Mouse (Mus musculus): ENCODE measurements around the gene Zfp36l2.
"Not testable (repeated sequence)": the region's sequence is repeated elsewhere in the genome, so short reads cannot be mapped to it uniquely, and the experiment has no call there.

Zfp36l2 gene

DNA sequence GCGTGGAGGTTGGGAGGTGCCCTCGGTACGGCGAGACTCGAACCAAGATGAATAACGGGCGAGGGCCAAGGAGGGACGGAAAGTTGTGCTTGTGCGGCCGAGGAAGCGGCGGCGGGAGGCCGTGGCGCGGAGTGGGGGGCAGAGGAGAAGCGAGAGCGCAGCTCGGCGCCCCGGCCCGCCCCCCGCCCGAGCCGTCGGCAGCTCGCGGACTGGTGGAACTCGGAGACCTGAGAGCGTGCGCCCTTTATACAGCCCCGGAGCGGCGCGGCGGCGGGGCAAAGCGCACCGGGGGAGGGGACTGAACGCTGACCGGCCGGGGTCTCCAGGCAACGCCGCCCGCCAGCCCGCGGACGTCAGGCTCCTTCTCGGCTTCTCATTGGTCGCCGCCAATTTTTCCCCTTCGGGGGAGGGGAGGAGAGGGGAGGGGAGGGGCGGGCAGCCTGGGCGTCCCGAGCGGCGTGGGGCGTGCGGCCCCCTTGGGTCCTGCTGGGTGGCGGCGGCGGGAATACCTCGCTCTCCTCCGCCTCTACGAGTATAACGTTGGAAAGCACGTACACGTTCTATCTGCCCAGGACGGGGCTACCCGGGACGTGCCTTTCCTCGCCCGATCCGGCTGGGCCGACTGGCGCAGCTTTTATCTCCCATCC is at the start of gene Zfp36l2:
Zfp36l2 (minus strand) TSS at position 221 of the 647 bp plus-strand sequence.
- DNase-seq: peak; percentile 98

DNA sequence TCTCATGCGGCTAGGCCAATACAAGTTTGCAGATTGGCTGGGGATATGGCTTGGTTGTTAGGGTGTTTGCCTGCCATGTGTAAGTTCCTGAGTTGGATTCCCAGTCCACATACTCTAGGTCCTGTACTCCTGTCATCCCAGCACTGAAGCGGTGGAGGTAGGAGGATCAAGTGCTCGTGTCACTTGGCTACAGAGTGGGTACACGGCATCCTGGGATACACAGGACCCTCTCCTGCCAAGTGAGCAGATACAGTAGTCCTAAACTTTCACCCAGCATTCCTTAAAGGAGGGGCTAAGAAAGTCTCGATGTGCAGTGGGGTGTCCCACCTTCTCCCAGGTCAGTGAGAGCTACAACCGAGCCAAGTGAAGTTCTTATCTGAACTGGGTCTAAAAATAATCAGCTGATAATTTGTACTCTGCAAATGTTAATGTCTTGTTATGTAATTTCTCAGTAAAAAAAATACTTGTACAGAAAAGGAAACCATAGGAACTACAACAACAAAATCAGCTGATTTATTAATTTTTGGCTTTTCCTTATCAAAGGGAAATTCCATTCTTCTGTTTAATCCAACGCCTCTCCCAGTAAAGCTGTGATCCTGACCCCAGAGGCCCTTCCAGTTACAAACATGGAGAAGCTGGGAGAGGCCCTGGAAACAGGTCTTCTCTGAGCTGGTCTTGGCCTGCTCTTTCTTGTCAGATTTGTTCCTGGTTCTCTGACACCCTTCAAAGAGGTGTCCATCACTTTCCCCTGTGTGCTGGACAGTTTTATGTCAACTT is 49.2 kb upstream of the Zfp36l2 start:
- DNase-seq: peak; percentile 34

GRCm38 (mm10) chr17:84235399-84235928 is 47.7 kb upstream of the Zfp36l2 start:
- DNase-seq: no peak

- not testable (repeated sequence) for DNase-seq
These were observed 47.0 kb upstream of the Zfp36l2 start for GRCm38 (mm10) chr17:84234785-84235184.

DNA sequence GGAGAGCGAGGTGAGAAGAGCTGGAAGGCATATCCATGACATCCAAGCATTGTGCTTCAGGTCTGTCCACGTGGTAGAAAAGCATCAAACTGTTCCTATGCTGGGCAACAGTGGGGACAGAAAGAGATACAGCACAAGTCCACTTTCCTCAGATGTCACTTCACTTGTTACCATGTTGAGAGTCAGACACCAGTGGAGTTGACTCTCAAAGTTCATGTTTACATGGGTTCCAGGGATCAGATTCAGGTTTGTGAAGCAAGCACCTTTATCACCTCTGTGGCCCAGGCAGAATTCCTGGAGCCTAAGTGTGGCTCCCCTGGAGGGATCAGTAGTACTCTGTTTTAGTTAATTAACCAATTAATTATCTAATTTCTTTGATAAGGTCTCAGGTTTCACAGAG is 46.0 kb upstream of the Zfp36l2 start:
- DNase-seq: no peak

DNA sequence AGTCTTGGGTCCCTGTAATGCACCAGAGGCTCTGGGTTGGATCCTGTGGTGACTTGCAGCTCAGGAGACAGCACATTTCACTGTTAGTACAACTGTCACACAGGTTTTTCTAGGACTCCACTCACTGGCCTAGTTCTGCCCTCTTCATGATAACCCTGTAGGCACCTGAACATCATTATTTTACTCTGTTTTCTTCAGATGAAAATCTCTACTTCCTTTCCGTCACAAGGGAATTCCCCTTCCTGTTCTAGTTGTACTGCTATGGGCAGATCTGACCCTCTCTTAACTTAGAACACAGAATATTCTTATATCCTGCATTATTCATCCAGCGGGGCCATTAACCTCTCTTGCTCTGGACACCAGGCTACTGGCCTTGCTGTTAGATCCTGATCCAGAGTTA is 43.6 kb upstream of the Zfp36l2 start:
- no peak for DNase-seq

DNA sequence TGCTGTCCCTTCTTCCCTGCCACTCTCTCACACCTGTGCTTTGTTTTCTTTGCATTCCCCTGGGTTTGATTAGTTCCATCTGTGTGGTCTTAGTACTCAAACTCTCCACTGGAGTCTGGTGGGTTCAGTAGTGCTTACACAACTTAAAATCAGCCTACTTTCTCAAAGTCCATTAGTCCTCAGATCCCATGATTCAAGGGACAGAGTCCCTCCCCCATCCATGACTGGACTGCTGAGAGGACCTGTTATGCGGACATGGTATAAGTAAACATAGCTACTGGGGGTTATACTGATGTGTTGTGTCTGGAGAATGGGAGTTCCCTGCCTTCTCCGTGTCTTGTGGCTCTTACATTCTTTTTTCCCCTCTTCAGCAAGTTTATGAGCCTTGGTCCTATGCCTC is 40.5 kb upstream of the Zfp36l2 start:
- DNase-seq: no peak

GRCm38 (mm10) chr17:84226681-84227080 is 38.9 kb upstream of the Zfp36l2 start:
- DNase-seq: no peak

GRCm38 (mm10) chr17:84226231-84226630 is 38.5 kb upstream of the Zfp36l2 start:
- DNase-seq: no peak

- peak; percentile 13 for DNase-seq
These were observed 36.6 kb upstream of the Zfp36l2 start for GRCm38 (mm10) chr17:84224217-84224887.

- DNase-seq: not testable (repeated sequence)
These were observed 31.1 kb upstream of the Zfp36l2 start for GRCm38 (mm10) chr17:84218841-84219240.

DNA sequence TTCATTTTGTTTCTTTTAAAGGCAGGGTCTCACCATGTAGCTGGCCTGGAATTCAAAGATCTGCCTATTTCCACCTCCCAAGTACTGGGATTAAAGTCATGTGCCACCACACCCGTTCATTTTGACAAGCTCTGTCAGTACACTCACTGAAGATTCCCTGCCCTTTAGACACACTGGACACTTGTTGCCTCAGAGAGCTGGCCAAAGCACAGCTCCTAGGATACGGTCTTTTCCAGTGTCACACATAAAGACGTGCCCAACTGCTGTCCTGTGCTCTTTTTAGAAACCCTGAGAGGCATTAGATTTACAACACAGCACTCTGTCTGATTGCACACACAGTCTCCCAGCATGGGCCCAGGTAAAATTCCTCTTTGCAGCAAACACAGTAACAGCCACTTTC is 29.9 kb upstream of the Zfp36l2 start:
- no peak for DNase-seq

DNA sequence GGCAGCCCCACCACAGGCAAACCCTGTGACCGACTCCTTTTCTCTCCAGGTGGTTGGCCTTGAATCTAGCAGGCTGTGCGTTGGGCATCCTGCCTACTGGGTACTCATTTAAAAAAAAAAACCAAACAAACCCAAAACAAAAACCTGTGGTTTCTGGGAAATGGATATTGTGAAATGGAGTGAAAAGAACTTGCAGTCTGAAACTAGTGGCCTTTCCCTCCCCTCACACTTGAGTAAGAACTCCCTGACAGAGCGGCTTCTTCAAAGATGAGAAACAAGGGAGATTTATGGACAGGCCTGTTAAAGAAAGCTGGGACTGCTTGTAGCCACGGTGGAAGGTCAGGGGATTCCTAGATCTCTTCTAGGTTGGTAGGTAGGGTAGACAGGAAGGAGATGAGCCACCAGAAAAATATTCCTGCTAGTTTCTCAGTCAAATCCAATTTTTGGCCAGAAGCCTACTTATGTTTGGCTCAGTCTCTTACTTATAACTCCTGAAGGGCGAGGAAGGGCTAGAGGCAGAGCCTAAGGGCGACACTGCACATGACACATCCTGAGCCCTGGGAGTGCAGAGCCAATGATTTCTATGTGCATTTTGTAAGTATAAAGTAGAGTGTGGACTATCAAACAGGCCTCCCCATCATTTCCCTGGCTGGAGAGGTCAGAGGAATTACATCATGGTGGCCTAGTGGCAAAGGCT is 27.7 kb upstream of the Zfp36l2 start:
- DNase-seq: no peak

GRCm38 (mm10) chr17:84213464-84213863 is 25.7 kb upstream of the Zfp36l2 start:
- no peak for DNase-seq

GRCm38 (mm10) chr17:84207611-84208010 is 19.9 kb upstream of the Zfp36l2 start:
- DNase-seq: no peak

GRCm38 (mm10) chr17:84206239-84206638 is 18.5 kb upstream of the Zfp36l2 start:
- no peak for DNase-seq

DNA sequence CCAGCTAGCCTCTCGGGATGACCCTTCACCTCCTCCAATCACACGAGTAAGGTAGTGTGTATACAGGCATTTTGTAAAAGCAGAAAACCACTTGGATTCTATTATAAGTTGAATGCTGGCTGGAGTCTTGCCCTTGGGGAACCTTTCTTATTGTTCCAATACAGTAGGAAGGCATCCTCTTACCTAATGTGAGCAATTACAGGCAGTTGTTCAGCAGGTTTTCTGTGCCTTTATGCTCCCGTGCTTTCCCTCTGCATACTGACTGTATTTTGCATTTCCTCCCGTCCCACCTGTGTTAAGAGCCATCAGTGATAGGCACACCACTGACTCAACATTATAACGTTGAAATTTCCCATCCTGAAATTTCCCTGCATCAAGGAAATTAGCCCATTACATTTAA is 17.2 kb upstream of the Zfp36l2 start:
- no peak for DNase-seq

DNA sequence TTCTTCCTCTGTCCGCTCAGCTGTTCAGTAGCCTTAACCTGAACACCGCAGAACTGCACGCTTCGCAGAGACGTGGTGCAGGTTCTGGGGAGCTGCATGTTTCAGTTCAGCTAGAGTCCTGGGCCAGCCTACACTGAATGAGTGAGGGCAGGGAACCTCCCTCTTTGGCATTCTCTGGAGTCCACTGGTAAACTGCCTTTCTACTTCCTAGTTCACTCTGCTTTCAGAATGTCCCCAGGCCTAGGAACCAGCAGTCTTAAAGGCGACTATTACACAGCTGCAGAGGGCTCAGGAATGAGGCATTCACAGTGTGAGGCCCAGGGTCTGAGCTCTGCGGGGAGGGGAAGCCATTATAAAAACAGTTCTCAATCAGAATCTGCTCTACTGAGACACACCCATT is 15.6 kb upstream of the Zfp36l2 start:
- peak; percentile 28 for DNase-seq

DNA sequence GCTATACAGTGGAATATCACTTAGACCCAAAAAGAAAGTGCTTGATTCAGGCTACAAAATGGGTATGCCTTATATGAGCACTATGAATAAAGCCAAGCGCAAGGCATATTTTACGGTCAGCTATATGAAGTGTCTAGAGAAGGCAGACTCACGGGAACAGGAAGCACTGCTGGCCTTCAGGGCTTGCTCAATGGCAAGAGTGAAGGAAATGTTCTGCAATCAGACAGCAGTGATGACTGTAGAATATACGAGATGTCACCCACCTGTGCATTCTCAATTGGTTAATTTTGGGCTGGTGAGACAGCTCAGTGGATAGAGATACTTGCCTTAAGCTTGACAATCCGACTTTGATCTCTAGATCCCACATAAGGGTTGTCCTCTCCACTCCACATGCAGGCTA is 13.4 kb upstream of the Zfp36l2 start:
- DNase-seq: no peak

GRCm38 (mm10) chr17:84197912-84198344 is 10.2 kb upstream of the Zfp36l2 start:
- peak; percentile 50 for DNase-seq

DNA sequence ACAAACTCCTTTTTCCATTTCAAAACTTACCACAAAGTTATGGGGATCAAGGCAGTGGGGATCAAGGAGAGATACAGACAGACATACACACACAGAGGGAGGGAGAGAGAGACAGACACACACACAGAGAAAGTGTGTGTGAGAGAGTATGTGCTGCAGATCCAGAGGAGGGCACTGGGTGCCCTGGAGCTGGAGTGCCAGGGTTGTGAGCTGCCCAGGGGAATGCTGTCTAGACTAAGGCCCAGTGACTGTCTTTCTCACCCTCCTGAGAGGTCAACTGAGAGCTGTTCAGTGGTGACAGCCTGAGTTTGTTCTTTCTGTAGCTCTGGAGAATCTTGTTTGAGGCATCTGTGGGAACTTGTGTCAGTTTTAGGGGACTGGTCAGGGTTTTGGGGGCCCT is 8.6 kb upstream of the Zfp36l2 start:
- DNase-seq: no peak

DNA sequence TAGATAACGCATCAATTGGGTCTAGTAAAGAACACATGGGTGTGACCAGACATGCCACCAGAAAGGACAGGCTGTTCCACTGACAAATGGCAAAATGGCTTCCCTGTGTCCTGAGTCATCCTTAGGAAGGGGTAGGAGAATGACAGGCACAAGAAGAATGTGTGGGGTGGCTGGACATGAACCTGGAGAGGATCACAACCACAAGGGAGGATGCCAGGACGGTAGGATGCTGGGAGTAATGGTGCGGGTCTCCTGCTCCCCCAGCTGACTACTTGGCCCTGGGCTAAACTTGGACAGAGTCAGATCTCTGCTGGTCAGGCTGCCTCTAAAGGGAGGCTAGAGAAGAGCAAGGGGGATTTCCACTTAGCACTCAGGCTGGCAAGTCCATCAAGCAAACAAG is 8.1 kb upstream of the Zfp36l2 start:
- DNase-seq: no peak

- DNase-seq: no peak
These were observed 7.3 kb upstream of the Zfp36l2 start for GRCm38 (mm10) chr17:84195003-84195395.
